Mouse (Mus musculus) kidney, adult 2 months (tissue): ENCODE data around the gene Gatad1.

ENCODE experiments used
- CTCF ChIP-seq: fragments of 200-500 bp; conservative IDR thresholded peaks from 2 replicates; pipeline ENCODE4 v1.5.1; 2011; ENCODE audit warnings: low read depth, mild to moderate bottlenecking, control low read depth, low read length, moderate library complexity, mixed read lengths; ENCODE audit not compliant: insufficient read depth, insufficient read length
- POLR2A ChIP-seq: fragments of 200-500 bp; IDR thresholded peaks from one replicate; pipeline ENCODE4 v1.6.1; 2011; ENCODE audit warnings: low read depth, low read length, control low read depth

- TF ChIP-seq POLR2A (no peak), CTCF (no peak)
Observed at GRCm38 (mm10) chr5:3648849-3649210, 8.2 kb downstream of the Gatad1 start.
